8 mouse cellular contexts compared by ENCODE assay signal in genomic region chr10:68104481-68104880, GRCm38 (mm10).
DNase-seq lines count a peak whose midpoint lies in the region; ATAC-seq lines count a peak whose summit lies in the region.

No protein-coding gene starts in this region.

- peak; percentile 35 for ATAC-seq in frontal cortex, adult (ENCODE audit: low TSS enrichment)
- no peak for ATAC-seq in heart, embryonic 14.5 days (ENCODE audit: insufficient number of reproducible peaks, insufficient read depth, low FRiP score, low read depth)

- H3K27me3 ChIP-seq in heart, embryonic 14.5 days (ENCODE audit: control insufficient read depth, insufficient read depth, low read length): no peaks in the 10 kb centered on the region

- H3K4me1 ChIP-seq in heart, embryonic 14.5 days (ENCODE audit: control insufficient read depth in 2 of 2, insufficient read depth in 2 of 2, low read length in 2 of 2): peaks cover 18 to 46% of the 10 kb centered on the region in 2 experiments

- H3K27ac ChIP-seq in heart, embryonic 14.5 days (replicated peaks in 1 of 2; ENCODE audit: control insufficient read depth in 1 of 2, insufficient read depth in 1 of 2, low read depth in 2 of 2, low read length in 2 of 2): peak overlapping the region; percentile 62 to 76; a peak in 3 of 4 replicates

- H3K9ac ChIP-seq in heart, embryonic 14.5 days (ENCODE audit: low read length): no peak overlapping the region; the same call in 1 of the 2 replicates

- peaks cover 27% of the 10 kb centered on the region for H3K36me3 ChIP-seq in heart, embryonic 14.5 days (ENCODE audit: control insufficient read depth, insufficient read depth, low read length)

- WGBS in heart, embryonic 14.5 days: 8% methylated on average over 2 of the region's 2 CpGs

- H3K4me3 ChIP-seq in heart, embryonic 14.5 days (ENCODE audit: control insufficient read depth in 1 of 2, insufficient read depth in 1 of 2, low read depth in 1 of 2, low read length in 2 of 2): no peak overlapping the region

- no peak for DNase-seq in frontal cortex, postnatal 10 days (ENCODE audit: low spot score in 2 of 2)
- DNase-seq in Muller cell, postnatal 12 days (ENCODE audit: inconsistent ontology term): peak; percentile 86
- DNase-seq in lung, postnatal 36 days: peak; percentile 73
- no peak for DNase-seq in adrenal gland, postnatal 4 days (ENCODE audit: low spot score in 2 of 2)
- DNase-seq in layer of hippocampus, postnatal 14 days (ENCODE audit: low spot score in 2 of 2): no peak
- DNase-seq in kidney, adult 11 months: no peak

- H3K9me3 ChIP-seq in heart, embryonic 14.5 days (ENCODE audit: control insufficient read depth, low read length): no peaks in the 10 kb centered on the region

- H3K4me2 ChIP-seq in heart, embryonic 14.5 days (ENCODE audit: low read length): 0 out of 2 replicates have a peak overlapping the region, but pooled peaks have one; percentile 4

Comparison
In these comparisons a context has a peak if more than half of its experiments do, and no peak if none do; other contexts are left out.
1. DNase-seq: peak in Muller cell, postnatal 12 days (single experiment) and lung, postnatal 36 days (single experiment); none in frontal cortex, postnatal 10 days (0 of 2), adrenal gland, postnatal 4 days (0 of 2), layer of hippocampus, postnatal 14 days (0 of 2) and kidney, adult 11 months (single experiment).